Mouse (Mus musculus): ENCODE data around the gene Cacna1c.

DNA sequence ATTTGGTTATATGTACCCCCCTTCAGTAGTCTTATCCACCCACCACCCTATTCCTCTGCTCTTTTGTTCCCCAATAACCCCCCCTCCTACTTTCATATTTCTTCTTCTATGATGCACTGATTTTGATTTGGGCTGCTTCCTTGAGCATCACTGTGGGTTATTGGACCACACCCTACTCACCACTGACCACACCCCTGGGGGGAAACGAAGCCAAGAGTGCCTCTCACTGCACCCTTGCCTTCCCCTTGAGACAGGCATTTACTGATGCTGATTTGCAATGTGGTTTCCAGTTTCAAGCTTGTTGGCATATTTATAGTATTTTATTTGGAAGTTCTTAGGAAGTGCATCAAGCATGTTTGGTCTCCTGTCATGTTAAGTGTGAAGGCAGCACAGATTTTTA is 337.8 kb downstream of the Cacna1c start:
- TF ChIP-seq CTCF (IDR thresholded peaks at IDR 0.05; ENCODE audit: low read depth) = no peak
- TF ChIP-seq EP300 (optimal IDR thresholded peaks at IDR 0.05) = no peak
